Mouse (Mus musculus) forebrain, embryonic 12.5 days (tissue): ENCODE measurements around the gene Slc45a1. TPM values are rescaled to one million over a fixed set of nuclear protein-coding genes. Genes with fewer than 3 reads are reported as not detected.

ENCODE experiments used
- ATAC-seq: fragments of 200-750 bp; cut with Nextera tagmentation; 2 replicates; pipeline ENCODE4 v1.8.0; 2017; ENCODE audit warnings: moderate TSS enrichment; ENCODE audit not compliant: low FRiP score
- H3K27ac ChIP-seq: fragments of 300-500 bp; sonication (generic); 2 replicates; pipeline ENCODE4 v1.5.1; 2016; ENCODE audit warnings: mild to moderate bottlenecking
- H3K27me3 ChIP-seq: fragments of 300-500 bp; sonication (generic); 2 replicates; pipeline ENCODE4 v1.6.1; 2016; ENCODE audit warnings: mild to moderate bottlenecking
- H3K36me3 ChIP-seq: fragments of 300-500 bp; sonication (generic); replicated peaks from 2 replicates; pipeline ENCODE4 v1.6.1; 2016; ENCODE audit warnings: mild to moderate bottlenecking
- H3K4me1 ChIP-seq: fragments of 300-500 bp; sonication (generic); 2 replicates; pipeline ENCODE4 v1.6.1; 2016
- H3K4me2 ChIP-seq: fragments of 300-500 bp; sonication (generic); 2 replicates; pipeline ENCODE4 v1.6.1; 2016; ENCODE audit warnings: mild to moderate bottlenecking, moderate library complexity
- H3K4me3 ChIP-seq: fragments of 300-500 bp; sonication (generic); replicated peaks from 2 replicates; pipeline ENCODE4 v1.5.1; 2016; ENCODE audit warnings: mild to moderate bottlenecking
- H3K9ac ChIP-seq: fragments of 300-500 bp; sonication (generic); 2 replicates; pipeline ENCODE4 v1.6.1; 2016; ENCODE audit warnings: mild to moderate bottlenecking
- H3K9me3 ChIP-seq: fragments of 300-500 bp; sonication (generic); 2 replicates; pipeline ENCODE4 v1.6.1; 2016
- WGBS: fragments of 180-500 bp; shearing (Covaris S2); methylation state at CpG from one replicate; pipeline ENCODE4 v1.1.7; 2016; 5-methylcytosine and 5-hydroxymethylcytosine counted together
- polyA plus RNA-seq: library from polyadenylated mRNA; unstranded; fragments of >200 nt; fragmentation: Nextera tagmentation; extraction: Ambion mirVana; gene quantifications from 2 replicates; pipeline ENCODE4 v1.2.1, GENCODE M21; 2016

The Slc45a1 gene
- polyA plus RNA-seq, 1 experiment from 2014 or later = 7.3 TPM

DNA sequence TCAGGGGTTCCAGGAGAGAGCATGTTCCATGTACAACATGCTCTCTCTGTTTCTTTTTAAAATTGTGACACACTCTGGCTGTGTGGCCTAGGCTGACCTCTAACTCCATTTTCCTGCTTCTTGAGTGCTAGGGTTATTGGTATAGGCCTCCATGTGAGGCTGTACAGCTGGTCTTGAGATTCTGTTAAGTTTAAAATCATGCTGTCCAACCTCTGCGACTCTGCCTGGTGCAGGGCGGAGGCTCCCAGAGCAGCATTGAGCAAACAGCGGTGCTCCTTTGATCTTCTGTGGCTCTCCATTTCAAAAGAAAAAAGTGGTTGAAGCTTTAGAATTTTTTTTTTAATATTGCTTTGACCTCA lies 68.2 kb downstream of the Slc45a1 start:
- WGBS = 67% methylated on average over 3 of the region's 3 CpGs
- H3K4me2 ChIP-seq = no peak overlapping the region
- no peak overlapping the region for H3K9ac ChIP-seq
- no peak overlapping the region for H3K4me3 ChIP-seq
- no peaks in the 10 kb centered on the region for H3K27me3 ChIP-seq
- peak overlapping the region; percentile 64 for H3K27ac ChIP-seq
- H3K4me1 ChIP-seq = peaks cover 58% of the 10 kb centered on the region
- ATAC-seq = no peak
- no peaks in the 10 kb centered on the region for H3K36me3 ChIP-seq
- H3K9me3 ChIP-seq = no peaks in the 10 kb centered on the region

GRCm38 (mm10) chr4:150582966-150583776 lies 68.8 kb downstream of the Slc45a1 start:
- H3K4me1 ChIP-seq = peaks cover 57% of the 10 kb centered on the region
- no peak overlapping the region for H3K4me2 ChIP-seq
- ATAC-seq = no peak
- peak overlapping the region; percentile 64 for H3K27ac ChIP-seq
- 46% methylated on average over 13 of the region's 13 CpGs for WGBS
- no peaks in the 10 kb centered on the region for H3K36me3 ChIP-seq
- no peaks in the 10 kb centered on the region for H3K9me3 ChIP-seq
- H3K9ac ChIP-seq = no peak overlapping the region
- H3K4me3 ChIP-seq = no peak overlapping the region
- H3K27me3 ChIP-seq = no peaks in the 10 kb centered on the region

DNA sequence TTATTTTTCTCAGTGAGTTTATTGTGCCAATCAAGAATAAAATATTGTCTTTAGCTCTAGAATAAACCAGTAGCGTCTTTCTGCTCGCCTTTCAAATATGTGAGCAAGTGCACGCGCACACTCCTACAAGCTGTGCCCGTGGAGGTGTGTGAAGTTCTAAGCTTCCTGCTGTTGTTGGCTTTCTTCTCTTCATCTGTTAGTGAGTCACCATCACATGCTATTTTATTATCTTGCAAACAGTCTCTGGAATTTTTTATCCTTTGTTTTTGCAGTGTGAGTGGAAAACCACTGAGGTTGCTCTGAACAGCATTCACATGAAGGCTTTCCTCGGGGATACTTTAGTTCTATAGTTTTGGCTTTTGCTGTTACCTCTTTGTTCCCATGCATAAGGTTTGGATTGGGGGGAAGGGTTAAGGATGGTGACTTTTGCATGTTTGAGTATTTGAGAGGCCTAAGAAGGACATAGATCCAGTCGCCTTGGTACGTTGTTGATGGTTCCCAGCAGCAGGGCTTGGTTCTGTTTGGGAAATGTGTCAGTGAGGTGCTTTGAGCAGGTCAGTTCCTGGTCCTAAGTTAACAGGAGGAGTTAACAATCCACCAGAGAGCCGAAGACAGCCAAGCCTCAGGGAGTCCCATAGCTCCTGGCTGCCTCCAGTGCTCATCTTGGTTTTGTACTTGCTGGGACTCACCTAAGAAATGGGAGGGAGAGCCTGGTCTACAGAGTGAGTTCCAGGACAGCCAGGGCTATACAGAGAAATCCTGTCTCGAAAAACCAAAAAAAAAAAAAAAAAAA lies 69.8 kb downstream of the Slc45a1 start:
- Histone ChIP-seq H3K9me3 (no peaks in the 10 kb centered on the region), H3K4me1 (peaks cover 48% of the 10 kb centered on the region), H3K4me3 (no peak overlapping the region), H3K36me3 (peaks cover 3% of the 10 kb centered on the region; the same call in 1 of the 2 replicates), H3K27ac (no peak overlapping the region), H3K4me2 (no peak overlapping the region), H3K27me3 (no peaks in the 10 kb centered on the region), H3K9ac (no peak overlapping the region)
- no peak for ATAC-seq
- WGBS = 78% methylated on average over 10 of the region's 10 CpGs

Other genes with a start within 250 kb of the Slc45a1 start
- gene Errfi1, start 201.7 kb upstream of the Slc45a1 start, polyA plus RNA-seq = 16.5 and 17.2 TPM in 2 replicates